Mouse (Mus musculus) thymus, adult 2 months (tissue): ENCODE data around the gene Calhm2. TPM values are rescaled to one million over a fixed set of nuclear protein-coding genes. Genes with fewer than 3 reads are reported as not detected.

Source experiments
- DNase-seq: peaks from one replicate; pipeline ENCODE4 v3.0.0; 2021
- H3K27ac ChIP-seq: fragments of 200-500 bp; 2 replicates; pipeline ENCODE4 v1.5.1; 2012; ENCODE audit warnings: low read length, control low read depth; ENCODE audit not compliant: control insufficient read depth, insufficient read depth
- H3K27me3 ChIP-seq: fragments of 200-500 bp; 2 replicates; pipeline ENCODE4 v1.6.1; 2012; ENCODE audit warnings: mild to moderate bottlenecking, low read length, moderate library complexity, mixed read lengths; ENCODE audit not compliant: control insufficient read depth, insufficient read depth
- H3K36me3 ChIP-seq: fragments of 200-500 bp; 2 replicates; pipeline ENCODE4 v1.6.1; 2012; ENCODE audit warnings: mild to moderate bottlenecking, low read length, moderate library complexity; ENCODE audit not compliant: control insufficient read depth, insufficient read depth
- H3K4me1 ChIP-seq: fragments of 200-500 bp; replicated peaks from 2 replicates; pipeline ENCODE4 v1.6.1; 2012; ENCODE audit warnings: low read length; ENCODE audit not compliant: control insufficient read depth, insufficient read depth
- H3K4me3 ChIP-seq: fragments of 200-500 bp; 2 replicates; pipeline ENCODE4 v1.5.1; 2012; ENCODE audit warnings: mild to moderate bottlenecking, low read length, control low read depth, moderate library complexity; ENCODE audit not compliant: control insufficient read depth, insufficient read depth
- CTCF ChIP-seq: fragments of 200-500 bp; IDR thresholded peaks from 2 replicates; pipeline ENCODE4 v1.5.1; 2012; ENCODE audit warnings: mild to moderate bottlenecking, control low read depth, low read length, moderate library complexity, borderline replicate concordance; ENCODE audit not compliant: control insufficient read depth, poor library complexity, insufficient read depth; ENCODE audit errors: extremely low read depth
- POLR2A ChIP-seq: fragments of 200-500 bp; IDR thresholded peaks from 2 replicates; pipeline ENCODE4 v1.6.1; 2012; ENCODE audit warnings: mild to moderate bottlenecking, low read length, control low read depth, moderate library complexity; ENCODE audit not compliant: control insufficient read depth, poor library complexity, insufficient read depth; ENCODE audit errors: extremely low read depth
- WGBS: fragments of 180-500 bp; shearing (Covaris S2); methylation state at CpG from one replicate; pipeline ENCODE4 v1.1.7; 2018; 5-methylcytosine and 5-hydroxymethylcytosine counted together
- polyA plus RNA-seq: library from polyadenylated mRNA; depleted of rRNA; stranded (reverse); fragments of >200 nt; gene quantifications from 2 replicates; pipeline ENCODE4 v1.2.3, GENCODE M21; 2012; rRNA removed

Calhm2 gene
- polyA plus RNA-seq, 1 experiment, result 16.3 TPM

DNA sequence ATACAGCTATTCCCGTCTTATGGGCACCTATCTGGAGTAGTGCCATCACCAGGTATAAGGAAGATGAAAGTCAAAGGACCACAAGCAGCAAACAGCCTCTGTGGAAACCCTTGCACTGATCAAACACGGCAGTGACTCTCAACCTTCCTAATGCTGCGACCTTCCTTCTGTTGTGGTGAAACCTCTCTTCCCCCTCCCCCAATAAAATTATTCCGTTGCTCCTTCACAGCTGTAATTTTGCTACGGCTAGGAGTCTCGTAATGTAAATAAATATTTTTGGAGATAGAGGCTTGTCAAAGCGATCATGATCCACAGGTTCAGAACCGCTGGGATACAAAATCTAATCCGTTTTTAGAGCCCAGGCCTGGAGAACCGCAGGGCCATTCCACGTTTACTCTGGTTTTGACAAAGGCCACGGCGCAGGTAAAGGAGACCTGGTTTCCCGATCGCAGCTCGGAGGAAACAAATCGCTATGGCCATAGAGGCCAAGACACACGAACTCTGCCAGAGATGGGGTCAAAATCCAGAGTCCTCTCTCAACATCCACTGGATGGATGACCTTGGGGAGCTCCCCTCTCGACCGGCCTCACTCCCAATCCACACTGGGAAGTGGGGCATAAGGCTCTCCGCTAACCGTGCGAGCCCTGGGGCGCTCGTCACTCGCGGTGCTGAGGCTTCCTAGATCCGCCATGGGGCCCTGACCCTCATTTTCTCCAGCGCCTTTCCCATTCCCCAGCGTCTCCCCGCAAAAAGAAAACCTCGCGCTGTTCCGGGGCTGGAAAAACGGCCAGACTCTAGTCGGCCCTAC lies 48.2 kb downstream of the Calhm2 start:
- Histone ChIP-seq H3K27me3 (no peaks in the 10 kb centered on the region), H3K4me3 (peak overlapping the region; percentile 74), H3K36me3 (peaks cover 4% of the 10 kb centered on the region), H3K4me1 (0 out of 2 replicates have a peak, but pooled peaks cover 3% of the 10 kb centered on the region), H3K27ac (peak overlapping the region; percentile 6; the same call in 1 of the 2 replicates)
- TF ChIP-seq POLR2A (no peak), CTCF (no peak)
- no peak for DNase-seq
- WGBS, result under 1% methylated on average over 36 of the region's 36 CpGs

DNA sequence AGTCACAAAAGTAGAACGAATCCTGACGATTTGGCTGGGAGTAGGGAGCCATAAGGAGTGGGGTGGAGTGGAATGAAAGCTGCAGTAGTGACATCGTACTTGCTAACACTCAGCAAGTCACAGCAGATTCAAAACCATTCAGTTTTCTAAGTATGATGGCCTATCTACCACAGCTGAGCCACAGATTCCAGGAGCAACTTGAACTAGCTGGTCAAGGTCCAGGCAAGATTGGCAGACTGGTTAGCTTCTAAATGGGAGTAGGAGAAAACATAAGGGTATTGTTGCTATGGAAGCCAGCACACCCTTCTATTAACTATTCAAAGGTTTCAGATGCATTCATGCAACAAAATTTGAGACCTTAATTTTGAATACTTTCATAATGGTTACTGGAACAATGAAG lies 49.9 kb downstream of the Calhm2 start:
- TF ChIP-seq CTCF (no peak), POLR2A (no peak)
- Histone ChIP-seq H3K36me3 (peaks cover 21% of the 10 kb centered on the region), H3K27ac (no peak overlapping the region), H3K4me1 (0 out of 2 replicates have a peak, but pooled peaks cover 3% of the 10 kb centered on the region), H3K27me3 (no peaks in the 10 kb centered on the region), H3K4me3 (no peak overlapping the region)
- WGBS, result 82% methylated on average over 3 of the region's 3 CpGs
- no peak for DNase-seq

DNA sequence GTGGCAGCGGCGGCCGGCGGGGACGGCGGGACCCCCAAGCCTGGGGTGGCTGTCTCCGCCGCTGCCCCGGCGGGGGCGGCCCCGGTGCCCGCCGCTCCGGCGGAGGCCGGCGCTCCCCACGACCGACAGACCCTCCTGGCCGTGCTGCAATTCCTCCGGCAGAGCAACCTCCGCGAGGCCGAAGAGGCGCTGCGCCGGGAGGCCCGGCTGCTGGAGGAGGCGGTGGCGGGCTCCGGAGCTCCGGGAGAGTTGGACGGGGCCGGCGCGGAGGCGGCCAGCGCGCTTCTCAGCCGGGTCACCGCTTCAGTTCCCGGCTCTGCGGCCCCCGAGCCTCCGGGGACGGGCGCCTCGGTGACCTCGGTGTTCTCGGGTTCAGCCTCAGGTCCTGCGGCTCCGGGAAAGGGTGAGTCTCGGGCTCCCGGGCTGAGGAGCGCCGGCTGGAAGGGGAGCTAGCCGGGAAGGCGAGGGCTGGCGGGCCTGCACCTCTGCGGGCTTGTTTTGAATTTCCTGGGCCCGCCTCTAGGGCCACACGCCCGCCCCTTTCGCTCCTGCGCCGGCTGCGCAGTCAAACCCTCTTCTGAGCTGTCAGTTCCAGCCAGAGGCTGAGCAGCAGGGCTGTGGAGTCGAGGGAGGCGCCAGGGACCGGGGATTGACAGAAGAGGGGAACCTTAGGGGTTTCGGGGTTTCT lies 70.0 kb downstream of the Calhm2 start:
- 0 out of 2 replicates have a peak, but pooled peaks have one; percentile 34 for TF ChIP-seq CTCF
- TF ChIP-seq POLR2A, result 0 out of 2 replicates have a peak, but pooled peaks have one; percentile 44
- WGBS, result under 1% methylated on average over 72 of the region's 72 CpGs
- H3K27me3 ChIP-seq, result no peaks in the 10 kb centered on the region
- H3K36me3 ChIP-seq, result peaks cover 15% of the 10 kb centered on the region; the same call in 1 of the 2 replicates
- H3K4me1 ChIP-seq, result peaks cover 4% of the 10 kb centered on the region
- peak; percentile 88 for DNase-seq
- H3K4me3 ChIP-seq, result peak overlapping the region; percentile 70
- peak overlapping the region; percentile 16 for H3K27ac ChIP-seq

DNA sequence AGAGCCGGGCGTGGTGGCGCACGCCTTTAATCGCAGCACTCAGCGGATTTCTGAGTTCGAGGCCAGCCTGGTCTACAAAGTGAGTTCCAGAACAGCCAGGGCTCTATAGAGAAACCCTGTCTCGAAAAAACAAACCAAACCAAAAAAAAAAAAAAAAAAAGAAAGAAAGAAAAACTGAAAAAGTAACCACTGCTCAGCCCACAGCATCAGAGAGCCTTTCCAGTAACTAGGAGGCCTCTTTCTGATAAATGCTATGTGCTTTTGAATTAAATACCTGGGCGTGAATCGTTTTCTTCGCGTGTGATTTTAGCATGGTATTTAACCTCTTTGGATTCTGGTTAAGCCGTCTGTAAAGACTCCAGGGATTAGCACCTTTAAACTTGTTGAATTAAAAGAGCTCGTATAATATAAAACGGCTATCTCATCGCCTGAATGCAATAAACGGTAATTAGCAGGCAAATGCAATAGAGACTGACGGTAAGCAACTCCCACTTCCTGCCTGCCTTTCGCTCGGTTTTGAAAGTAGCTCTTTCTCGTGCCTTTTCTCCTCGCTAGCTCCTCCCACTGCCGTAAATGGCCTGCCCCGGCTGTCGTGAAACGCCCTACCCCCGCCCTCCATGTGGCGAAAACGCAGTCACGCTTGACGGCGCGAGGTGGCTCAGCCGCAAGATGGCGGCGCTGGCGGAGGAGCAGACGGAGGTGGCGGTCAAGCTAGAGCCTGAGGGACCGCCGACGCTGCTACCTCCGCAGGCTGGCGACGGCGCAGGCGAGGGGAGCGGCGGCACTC lies 70.8 kb downstream of the Calhm2 start, which contains the start of gene Taf5:
TSS of gene Taf5 (plus strand) at position 651 of the 787 bp plus-strand sequence.
- 9% methylated on average over 49 of the region's 49 CpGs for WGBS
- TF ChIP-seq CTCF, result peak; percentile 56; the same call in 1 of the 2 replicates
- TF ChIP-seq POLR2A, result peak; percentile 98
- peaks cover 4% of the 10 kb centered on the region for H3K4me1 ChIP-seq
- peak within 1 kb of the TSS; percentile 70 for H3K4me3 ChIP-seq
- H3K27ac ChIP-seq, result peak within 1 kb of the TSS; percentile 54
- H3K27me3 ChIP-seq, result no peaks in the 10 kb centered on the region
- peaks cover 8% of the 10 kb centered on the region; the same call in 1 of the 2 replicates for H3K36me3 ChIP-seq
- peak; percentile 99 for DNase-seq

DNA sequence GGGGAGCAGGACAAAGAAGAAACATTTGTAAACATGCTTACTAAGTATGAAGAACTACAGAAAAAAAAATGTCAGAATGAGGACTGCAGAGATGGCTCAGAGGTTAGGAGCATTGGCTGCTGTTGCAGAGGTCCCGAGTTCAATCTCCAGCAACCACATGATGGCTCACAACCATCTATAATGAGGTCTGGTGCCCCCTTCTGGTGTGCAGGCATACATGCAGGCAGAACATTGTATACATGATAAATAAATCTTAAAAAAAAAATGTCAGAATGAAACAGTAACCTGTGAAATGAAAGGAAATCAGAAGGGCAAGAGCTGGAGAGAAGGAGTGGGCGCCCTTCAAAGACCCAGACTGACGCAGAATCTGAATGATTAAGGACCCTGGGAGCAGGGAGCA lies 72.2 kb downstream of the Calhm2 start:
- peaks cover 2% of the 10 kb centered on the region; the same call in 1 of the 2 replicates for H3K36me3 ChIP-seq
- WGBS, result 93% methylated on average over 3 of the region's 3 CpGs
- H3K4me1 ChIP-seq, result peaks cover 4% of the 10 kb centered on the region
- TF ChIP-seq POLR2A (no peak), CTCF (no peak)
- DNase-seq, result no peak
- H3K27ac ChIP-seq, result no peak overlapping the region
- no peak overlapping the region for H3K4me3 ChIP-seq
- no peaks in the 10 kb centered on the region; the same call in 1 of the 2 replicates for H3K27me3 ChIP-seq

DNA sequence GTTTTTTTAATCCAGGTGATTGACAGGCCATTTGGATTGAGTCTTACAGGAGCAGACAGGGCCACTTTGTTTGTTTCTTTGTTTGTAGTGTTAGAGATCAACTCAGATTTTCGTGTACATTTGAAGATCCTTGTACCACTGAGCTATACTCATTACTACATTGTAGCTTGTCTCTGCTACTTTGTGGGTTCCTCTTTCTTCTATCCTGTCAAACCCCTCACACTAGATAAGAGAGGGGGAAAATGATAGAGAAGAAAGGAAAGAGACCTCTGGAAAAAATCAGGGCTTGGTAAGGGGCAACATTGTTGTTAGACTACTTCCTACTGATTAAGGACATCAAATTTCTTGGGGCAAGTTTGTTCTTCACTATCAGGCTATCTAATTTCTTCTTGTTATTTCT lies 80.4 kb downstream of the Calhm2 start:
- 80% methylated on average over 1 of the region's 1 CpGs for WGBS
- TF ChIP-seq POLR2A (no peak), CTCF (no peak)

More for the DNA sequence above, 80.4 kb downstream of the Calhm2 start:
- Histone ChIP-seq H3K27me3 (no peaks in the 10 kb centered on the region; the same call in 1 of the 2 replicates), H3K4me3 (no peak overlapping the region), H3K27ac (no peak overlapping the region), H3K36me3 (no peaks in the 10 kb centered on the region), H3K4me1 (no peaks in the 10 kb centered on the region)
- no peak for DNase-seq

Other genes with a start within 250 kb of the Calhm2 start
- gene Ina, start 123.6 kb downstream of the Calhm2 start, polyA plus RNA-seq, result 0.24 and 0.30 TPM in 2 replicates
- 32.8 and 32.9 TPM in 2 replicates for gene Nt5c2, start 123.1 kb downstream of the Calhm2 start, polyA plus RNA-seq
- 13.9 and 19.2 TPM in 2 replicates for gene Pcgf6, start 87.4 kb downstream of the Calhm2 start, polyA plus RNA-seq
- 6.7 and 8.4 TPM in 2 replicates for gene Taf5, start 70.5 kb downstream of the Calhm2 start, polyA plus RNA-seq
- gene Usmg5, start 47.6 kb downstream of the Calhm2 start, polyA plus RNA-seq, result 75.6 and 114 TPM in 2 replicates
- gene Pdcd11, start 47.5 kb downstream of the Calhm2 start, polyA plus RNA-seq, result 11.5 and 13.2 TPM in 2 replicates
- 0.13 TPM in 1 of 2 replicates, not detected in the other for gene Calhm1, start 6.0 kb upstream of the Calhm2 start, polyA plus RNA-seq
- gene Calhm3, start 19.5 kb upstream of the Calhm2 start, polyA plus RNA-seq, result 0.45 and 1.1 TPM in 2 replicates
- gene Neurl1a, start 40.5 kb upstream of the Calhm2 start, polyA plus RNA-seq, result 1.6 and 2.0 TPM in 2 replicates